Mouse (Mus musculus) cerebellum, adult 11 months (tissue): ENCODE measurements around the gene Btbd2.
"Not testable (repeated sequence)": the region's sequence is repeated elsewhere in the genome, so short reads cannot be mapped to it uniquely, and the experiment has no call there.

Experiments used
- DNase-seq: peaks from one replicate; pipeline ENCODE4 v3.0.0; 2022

Gene Btbd2

DNA sequence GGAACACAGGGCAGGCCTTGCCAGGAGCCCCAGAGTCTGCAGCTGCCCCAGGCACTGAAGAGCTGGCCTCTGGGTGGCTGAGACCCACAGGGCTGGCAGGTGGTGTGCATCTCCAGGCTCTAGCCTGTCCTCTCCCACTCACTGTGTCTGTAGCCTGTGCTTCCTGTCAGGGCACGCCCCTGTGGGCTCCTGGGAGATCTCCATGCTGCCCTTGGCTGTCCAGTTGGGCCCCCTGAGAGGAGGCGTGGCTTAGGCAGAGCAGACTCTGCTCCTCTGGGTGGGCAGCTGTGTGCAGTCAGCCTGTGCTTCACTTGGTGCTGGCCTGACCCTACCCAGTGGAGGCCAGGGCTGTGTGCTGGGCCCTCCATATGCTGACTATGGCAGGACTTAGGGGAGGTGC, 29.2 kb downstream of the Btbd2 start:
- no peak for DNase-seq

DNA sequence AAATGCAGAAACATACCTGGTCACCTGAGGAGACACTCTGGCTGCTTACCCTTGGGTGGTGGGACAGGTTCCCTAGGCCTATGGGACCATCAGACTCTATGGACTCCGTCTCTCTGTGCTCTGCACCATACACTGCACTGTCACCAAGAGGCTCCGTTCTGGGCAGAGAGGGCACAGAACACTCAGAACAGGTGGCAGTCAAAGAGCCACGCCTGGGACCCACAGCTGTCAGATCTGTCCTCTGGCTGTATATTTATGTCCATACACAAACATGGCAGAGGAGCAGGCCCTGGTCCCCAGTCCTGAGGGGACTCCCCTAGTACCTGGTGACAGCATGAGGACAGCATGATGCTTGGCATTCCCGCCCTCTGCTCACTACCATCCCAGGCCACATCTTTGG, 31.1 kb downstream of the Btbd2 start:
- no peak for DNase-seq

DNA sequence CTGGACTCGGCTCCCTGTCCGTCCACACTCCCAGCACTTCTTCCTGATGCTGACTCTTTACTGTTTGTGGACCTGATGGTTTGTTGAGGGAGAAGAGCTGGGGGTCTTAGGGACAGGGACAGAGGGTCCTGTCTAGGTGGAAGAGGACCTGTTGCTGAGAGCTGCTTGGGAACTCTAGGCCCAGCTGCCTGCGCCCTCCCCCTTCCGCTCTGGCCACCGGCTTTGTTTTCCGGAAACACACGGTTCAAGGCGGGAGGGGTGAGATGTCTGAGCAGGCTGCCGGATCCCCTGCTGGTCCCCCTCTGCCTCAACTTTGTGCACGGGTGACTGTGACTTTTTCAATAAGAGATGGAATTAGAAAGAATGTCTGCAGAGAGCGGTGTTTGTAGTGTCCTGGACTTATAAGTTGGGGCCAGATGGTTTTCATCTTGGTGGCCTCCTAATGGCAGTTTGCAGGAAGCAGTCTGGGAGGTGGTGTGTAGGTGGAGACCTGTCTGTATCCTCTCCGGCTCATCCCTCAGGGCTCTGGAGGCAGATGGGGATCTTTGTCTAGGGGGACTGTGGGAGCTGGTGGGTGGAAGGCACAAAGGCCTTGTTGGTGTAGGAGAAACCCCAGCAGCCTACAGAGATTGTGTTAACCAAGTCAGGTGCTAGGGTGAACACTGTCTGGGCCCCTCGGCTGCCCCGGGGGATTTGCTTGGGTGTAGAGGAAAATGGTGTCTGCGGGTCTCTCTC, 33.2 kb downstream of the Btbd2 start:
- DNase-seq: no peak

DNA sequence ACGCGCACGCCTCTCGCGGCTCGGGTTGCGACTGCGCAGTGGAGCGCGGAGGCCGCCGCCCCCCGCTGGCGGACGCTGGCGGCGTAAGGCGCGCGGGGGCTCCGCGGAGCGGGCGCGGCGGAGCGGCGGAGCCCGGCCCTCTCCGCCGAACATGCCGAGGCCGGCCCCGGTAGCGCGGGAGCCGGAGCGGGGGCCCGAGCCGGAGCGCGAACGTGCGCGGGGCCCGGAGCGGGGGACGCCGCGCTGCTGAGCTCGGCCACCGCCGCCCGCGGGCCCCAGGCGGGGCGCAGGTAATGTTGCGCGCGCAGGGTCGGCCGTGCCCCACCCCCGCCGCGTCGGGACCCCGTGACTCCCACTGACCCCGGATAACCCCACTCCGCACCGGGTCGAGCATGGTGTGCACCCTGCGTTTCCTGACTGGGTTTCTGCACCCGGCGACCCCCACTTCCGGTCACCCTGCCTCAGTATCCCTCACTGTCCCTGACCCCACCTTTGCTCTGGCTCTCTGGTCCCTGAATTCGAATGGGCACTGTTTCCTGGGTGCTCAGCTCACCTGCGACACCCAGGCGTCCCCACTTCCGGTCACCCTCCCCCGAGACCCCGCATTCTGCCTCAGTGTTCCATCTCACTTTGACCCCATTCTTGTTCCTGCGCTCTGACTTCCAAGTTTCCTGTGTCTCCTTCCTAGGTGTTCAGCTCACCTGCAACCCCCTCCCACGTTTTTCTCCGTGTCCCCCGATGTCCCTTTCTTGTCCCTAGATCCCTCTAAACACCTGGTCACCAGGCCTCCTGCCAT, 34.0 kb downstream of the Btbd2 start, which contains the start of gene Csnk1g2:
Csnk1g2 (plus strand) TSS at position 178 of the 796 bp plus-strand sequence.
- peak; percentile 76 for DNase-seq

DNA sequence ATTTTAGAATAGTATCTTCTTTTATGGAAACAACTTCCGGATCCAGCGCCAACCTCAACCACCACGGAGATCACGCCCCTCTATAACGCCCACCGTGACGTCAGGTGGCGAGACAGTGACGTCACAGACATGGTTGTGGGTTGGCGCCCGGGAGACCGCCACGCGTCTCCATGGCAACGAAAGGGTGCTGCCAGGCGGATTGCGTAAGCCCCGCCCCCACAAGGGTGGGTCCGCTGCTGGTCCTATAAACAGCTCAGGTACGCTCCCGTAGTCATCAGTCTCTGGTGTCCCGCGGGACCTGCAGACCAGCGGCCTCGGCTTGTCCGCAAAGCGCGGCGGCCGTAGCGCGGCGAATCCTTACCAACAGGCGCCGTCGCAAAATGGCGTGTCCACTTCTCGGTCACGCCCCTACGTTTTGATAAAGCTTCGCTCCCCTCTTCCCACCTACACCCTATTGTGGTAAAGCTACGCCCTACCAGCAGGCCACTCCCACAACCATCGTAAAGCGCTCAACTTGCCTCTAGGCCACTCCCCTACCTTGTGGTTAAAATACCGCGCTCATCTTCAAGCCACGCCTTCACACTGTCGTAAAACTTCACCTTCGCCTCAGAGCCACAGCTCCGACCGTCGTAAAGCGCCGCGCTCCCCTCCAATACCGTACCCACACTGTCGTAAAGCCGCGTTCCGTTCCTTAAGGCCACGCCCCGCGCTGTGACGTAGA, 34.8 kb downstream of the Btbd2 start:
- peak; percentile 100 for DNase-seq

DNA sequence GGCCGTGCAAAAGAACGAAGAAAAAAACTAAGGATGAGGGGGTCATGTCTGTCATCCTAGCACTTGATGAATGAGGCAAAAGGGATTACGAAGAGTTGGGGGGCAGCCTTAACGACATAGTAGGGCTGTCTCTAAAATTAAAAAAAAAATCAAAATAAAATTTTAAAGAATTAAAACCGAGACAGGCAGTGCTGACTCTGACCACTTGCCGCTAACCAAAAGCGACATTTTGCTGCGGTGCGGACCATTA, 35.3 kb downstream of the Btbd2 start:
- no peak for DNase-seq

DNA sequence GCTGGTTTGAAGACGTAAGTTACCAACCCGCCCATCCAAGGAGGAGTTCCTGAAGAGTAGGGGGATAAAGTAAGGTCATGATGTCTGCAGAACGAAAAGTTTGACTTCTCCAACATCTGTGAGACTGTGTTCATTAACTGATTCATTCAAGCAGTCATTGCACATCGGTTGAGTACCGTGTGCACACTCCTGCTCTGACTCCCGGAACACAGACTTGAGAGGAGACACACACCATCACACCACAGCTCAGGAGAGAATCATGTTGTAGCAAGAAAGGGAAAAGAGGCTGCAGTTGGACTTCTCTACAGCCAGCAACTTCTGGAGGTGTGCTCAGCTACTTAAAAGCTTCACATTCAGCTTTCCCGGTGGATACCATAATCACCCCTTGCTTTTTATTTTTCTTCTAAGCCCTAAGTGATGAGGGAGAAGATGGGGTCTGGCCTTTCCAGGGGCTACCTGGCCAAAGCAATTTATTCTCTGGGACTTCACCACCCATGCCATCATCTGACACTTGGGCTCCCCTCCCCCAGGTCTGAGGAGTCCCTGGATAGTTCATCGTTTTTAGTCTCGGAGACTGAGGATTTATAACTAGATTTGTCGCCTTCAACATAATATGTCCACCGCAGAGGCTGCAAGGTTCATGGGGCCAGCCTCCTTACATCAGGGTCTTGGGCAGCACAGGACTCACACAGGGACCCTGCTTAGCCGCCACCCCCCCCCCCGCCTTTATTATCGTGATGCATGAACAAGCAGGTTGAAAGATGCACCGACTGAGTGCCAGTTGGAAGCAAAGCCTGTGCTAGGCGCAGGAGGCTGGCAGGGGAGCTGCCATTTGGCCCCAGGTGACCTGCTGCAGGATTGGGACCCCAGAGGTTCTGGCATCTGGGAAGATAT, 35.8 kb downstream of the Btbd2 start:
- DNase-seq: no peak

DNA sequence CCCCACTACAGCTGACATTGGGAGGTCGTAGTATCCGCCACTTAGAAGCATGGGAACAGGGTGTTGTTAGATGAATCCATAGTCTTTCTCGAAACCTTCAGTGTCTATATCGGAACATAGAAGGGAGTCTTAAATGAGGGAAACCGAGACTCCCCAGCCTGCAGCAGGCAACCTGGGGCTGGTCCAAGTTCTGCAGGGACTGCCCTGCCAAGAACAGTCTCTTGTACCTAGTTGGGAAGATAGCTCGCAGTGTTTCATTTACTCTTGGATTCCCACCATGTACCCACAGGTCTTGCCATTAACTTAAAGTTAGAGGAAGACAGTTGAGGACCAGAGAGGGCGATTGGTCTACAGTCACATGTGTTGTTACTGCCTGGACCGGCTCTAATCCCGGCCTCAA, 36.5 kb downstream of the Btbd2 start:
- no peak for DNase-seq

DNA sequence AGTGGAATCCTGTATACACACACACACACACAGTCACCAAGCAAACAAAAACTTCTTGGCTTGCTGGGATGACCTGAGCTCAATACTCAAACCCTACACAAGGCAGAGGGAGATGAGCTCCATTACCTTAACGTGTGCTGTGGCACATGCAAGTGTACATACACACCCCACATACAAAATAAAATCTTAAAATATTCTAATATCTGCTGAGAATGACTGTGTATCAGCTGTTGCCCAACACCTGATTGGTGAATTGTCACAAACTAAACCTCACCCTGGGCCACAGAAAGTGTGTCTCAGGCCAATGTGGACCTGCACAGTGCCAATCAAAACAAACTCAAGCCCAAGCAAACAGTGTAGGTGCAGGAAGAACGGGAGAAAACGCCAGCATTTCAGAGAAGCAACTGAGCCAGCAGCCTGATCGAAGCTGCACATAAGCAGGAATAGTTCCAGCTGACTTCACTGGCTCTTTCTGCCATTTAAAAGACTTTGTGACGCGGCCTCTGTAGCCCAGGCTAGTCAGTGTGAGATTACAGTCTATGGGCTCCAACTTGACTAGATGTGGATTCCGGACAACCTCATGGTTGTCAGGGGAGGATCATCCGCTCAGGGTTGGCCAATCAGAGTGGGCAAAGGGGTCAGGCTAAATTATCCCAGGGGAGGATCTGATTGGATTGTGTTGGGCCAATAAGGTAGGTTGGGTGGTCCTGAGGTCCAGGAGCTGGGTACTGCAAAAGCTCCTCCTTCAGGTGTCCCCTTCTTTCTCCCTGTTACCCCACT, 37.2 kb downstream of the Btbd2 start:
- no peak for DNase-seq

DNA sequence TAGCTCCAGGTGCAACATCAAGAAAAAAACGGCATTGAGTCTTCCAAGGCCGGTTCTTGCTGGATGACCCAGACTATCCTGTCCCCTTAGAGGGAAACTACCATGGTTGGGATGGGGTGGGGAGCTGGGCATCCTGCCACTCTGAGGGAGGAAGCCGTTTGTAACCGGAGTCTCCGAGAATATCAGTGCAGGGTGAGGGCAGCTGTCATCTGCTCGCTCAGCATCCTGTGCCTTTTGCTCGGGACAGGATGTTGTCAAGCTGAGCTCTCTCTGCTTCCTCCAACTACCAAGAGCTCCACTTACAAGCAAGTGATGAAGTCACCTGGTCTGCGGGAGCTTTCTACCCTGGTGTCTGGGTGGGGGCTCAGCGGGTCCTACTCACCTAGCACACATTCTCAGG, 38.7 kb downstream of the Btbd2 start:
- no peak for DNase-seq

DNA sequence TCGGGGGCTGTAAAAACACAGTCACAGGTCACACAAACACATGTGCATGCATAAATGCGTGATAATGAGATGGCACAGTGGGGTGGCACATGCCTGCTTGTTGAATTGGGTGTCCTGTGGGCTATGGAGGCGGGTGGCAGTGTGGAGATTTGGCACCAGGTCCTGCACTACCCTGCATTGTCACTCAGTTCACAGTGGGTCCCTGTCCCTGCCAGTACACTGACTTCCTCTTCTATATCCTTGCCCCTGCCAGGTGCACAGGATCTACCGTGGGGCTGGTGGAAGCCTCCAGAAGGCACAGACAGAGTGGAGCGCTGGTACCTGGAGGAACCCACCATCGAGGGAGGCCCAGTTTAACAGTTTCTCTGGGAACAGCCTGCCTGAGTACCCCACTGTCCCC, 42.5 kb downstream of the Btbd2 start:
- no peak for DNase-seq

DNA sequence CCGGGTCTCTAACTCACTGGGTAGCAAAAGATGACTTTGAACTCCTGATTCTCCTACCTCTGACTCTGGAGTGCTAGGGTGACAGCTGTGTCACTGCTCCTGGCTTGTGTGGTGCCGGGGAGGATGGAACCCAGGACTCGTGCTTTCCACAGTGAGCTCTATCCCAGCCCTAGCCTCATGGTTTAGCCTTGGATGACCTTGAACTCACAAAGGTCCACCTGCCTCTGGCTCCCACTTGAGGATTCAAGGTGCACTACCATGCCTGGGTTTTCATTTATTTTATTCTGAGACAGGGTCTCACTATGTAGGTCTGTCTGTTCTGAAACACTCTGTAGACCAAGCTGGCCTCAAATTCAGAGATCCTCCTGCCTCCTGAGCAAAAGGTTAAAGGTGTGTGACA, 43.0 kb downstream of the Btbd2 start:
- no peak for DNase-seq

DNA sequence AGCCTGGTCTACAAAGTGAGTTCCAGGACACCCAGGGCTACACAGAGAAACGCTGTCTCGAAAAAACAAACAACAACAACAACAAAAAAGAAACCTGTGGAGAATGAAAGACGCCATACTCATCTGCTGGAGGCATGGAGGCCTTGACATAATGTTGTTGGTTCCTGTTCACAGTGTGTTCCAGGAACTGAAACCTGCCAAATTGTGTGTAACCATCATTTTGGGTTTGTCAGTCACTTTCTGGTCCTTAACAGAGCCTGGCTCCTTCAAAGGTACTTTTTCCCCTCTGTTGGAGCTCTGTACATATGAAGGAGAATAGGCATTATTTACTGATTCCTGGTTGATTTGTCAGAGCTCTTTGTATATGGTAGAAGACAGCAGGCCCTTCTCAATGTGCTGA, 45.0 kb downstream of the Btbd2 start:
- no peak for DNase-seq

DNA sequence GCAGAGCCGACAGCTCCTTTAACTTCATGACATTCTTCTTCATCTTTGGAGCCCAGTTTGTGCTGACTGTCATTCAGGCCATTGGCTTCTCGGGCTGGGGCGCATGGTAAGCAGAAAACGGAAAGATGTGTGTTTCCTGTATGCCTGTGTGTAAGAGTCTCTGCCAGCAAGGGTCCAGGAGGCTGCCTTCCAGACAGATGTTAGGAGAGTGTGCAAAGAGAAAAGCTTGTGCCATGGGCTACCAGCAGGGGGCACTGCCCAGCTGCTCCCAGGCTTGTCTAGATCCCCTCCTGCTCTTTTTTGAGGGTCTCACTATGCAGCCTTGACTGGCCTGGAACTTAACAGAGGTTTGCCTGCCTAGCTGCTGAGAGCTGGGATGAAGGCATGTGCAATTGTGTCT, 45.8 kb downstream of the Btbd2 start:
- DNase-seq: peak; percentile 50

DNA sequence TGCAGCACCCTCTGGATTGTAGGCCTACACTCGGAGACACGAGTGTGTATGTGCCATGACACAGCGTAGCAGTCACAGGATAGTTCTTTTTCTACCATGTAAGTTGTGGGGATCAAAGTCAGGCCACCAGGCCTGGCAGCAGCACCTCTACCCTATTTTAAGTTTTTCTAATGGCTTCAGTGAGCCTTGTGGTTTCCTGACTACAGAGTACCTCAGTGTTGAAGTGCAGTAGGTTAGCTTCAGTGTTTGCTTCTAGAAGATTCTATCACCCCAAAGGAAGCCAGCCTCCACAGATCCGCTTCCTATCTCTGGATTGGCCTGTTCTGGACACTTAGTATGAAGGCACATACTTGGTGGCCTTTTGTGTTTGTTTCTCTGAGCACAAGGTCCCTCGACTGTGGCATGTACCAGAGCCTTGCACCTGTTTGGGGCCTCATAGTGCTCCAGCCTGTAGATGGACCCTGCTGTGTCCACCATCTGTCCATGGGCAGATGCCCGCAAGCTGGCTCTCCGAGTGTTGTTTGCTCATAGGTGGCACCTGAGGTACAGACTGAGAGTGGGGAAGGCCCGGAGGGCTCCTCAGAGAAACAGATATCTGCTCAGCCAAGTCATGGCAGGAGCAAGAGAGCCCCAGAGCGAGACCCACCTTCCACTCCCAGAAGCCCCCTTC, 46.6 kb downstream of the Btbd2 start:
- DNase-seq: peak; percentile 87

DNA sequence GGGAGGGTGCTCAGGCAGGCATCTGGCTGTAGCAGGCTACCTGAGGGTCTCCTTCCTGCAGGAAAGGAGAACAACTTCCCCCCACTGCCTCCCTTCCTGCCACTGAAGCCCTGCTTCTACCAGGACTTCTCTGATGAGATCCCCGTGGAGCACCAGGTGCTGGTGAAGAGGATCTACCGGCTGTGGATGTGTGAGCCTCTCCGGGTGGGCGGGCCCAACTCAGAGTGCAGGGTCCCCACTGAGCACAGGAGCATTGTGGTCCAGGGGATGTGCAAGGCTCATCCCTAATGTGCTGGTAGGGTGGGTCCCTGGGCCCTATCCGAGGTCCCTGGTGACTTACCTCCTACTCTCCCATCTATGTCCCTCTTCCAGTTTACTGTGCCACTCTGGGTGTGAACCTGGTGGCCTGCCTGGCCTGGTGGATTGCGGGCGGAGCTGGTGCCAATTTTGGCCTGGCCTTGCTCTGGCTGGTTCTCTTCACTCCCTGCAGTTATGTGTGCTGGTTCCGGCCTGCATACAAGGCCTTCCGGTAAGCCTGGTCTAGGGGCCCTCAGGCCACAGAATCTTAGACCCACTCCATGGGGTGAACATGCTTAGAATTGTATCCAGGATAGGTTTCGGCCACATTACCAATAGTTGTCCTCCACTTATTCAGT, 47.5 kb downstream of the Btbd2 start:
- peak; percentile 39 for DNase-seq

DNA sequence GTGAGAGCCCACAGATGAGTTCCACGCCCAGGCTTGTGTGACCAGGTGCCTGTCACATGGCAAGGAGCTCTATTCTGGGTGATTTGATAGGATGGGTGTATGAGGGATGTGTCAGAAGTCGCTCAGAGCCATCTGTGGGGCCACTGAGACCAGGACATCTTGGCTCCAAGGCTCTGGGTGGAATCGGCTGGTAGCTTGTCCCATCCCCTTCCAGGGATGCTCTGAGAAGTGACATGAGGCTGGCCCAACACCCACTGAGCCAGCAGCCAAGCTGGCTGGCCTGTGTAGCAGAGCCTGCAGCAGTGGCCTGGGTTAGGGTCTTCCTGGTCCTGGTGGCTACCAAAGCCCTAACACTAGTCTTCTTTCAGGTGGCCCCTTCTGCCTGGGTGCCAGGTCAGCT, 48.4 kb downstream of the Btbd2 start:
- DNase-seq: no peak

DNA sequence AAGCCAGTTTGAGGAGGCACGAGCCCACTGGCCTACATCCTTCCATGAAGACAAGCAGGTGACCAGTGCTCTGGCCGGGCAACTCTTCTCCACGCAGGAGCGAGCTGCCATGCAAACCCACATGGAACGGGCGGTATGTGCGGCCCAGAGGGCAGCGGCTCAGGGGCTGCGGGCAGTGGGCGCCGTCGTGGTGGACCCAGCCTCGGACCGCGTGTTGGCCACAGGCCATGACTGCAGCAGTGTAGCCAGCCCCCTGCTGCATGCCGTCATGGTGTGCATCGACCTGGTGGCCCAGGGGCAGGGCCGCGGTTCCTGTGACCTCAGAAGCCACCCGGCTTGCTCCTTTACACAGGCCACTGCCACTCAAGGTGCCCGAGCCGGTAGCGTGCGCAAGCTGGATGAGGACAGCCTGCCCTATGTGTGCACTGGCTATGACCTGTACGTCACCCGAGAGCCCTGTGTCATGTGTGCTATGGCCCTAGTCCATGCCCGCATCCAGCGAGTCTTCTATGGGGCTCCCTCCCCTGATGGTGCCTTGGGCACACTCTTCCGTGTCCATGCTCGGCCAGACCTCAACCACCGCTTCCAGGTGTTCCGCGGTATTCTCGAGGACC, 50.0 kb downstream of the Btbd2 start:
- no peak for DNase-seq

DNA sequence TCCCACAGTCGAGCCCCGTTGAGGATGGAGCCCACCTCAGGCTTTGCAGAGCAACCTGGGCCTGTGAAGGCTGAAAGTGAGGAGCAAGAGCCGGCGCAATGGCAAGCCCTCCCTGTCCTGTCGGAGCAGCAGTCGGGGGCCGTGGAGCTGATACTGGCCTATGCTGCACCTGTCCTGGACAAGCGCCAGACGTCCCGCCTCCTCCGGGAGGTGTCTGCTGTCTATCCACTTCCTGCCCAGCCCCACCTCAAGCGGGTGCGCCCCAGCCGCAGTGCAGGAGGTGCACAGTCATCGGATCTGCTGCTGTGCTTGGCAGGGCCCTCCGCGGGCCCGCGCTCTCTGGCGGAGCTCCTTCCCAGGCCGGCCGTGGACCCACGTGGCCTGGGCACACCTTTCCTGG, 50.6 kb downstream of the Btbd2 start:
- no peak for DNase-seq

DNA sequence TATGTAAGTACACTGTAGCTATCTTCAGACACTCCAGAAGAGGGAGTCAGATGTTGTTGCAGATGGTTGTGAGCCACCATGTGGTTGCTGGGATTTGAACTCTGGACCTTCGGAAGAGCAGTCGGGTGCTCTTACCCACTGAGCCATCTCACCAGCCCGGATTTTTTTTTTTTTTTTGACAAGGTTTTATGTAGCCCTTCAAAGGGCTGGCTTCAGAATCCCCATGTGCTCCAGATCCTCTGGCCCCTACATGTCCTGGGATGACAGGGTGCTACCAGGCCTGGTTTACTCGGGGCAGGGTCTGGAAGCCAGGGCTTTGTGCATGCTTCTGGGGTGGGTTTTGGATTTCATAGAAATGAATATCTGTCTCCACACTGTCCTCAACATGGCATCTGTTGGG, 51.1 kb downstream of the Btbd2 start, which contains the start of gene Gm49322:
Gm49322 (plus strand) TSS at position 301 of the 400 bp plus-strand sequence.
- DNase-seq: not testable (repeated sequence)

DNA sequence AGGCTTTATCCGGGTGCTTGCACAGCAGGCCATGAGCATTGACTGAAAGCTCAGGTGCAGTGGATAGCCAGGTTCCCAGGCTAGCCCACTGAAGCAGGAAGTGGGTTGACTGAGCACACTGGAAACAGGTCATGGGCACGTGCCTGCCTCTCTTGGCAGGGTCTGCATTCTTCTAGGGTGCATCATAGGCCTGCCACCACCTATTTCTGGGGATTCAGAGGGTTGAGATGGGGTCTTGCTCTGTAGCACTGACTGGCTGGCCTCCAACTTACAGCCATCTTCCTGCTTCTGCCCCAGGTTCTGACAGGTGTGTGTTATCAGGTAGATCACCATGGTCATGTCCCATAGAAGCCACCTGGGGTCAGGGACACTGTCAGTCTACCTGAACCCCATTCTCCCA, 51.9 kb downstream of the Btbd2 start:
- DNase-seq: no peak
